Mouse (Mus musculus) v-Abl transformed pro-B cells (cell line): ENCODE data around the gene Hbb-bs.
"Not testable (repeated sequence)": the region's sequence is repeated elsewhere in the genome, so short reads cannot be mapped to it uniquely, and the experiment has no call there.

Experiments
- in situ Hi-C, 2 experiments: fragments of 400-800 bp; cut with MboI; formaldehyde crosslinking; loops; one replicate each; pipeline ENCODE4 v1.15.1; 2025; ENCODE audit not compliant: unreplicated experiment in 2 of 2

Hbb-bs gene

DNA sequence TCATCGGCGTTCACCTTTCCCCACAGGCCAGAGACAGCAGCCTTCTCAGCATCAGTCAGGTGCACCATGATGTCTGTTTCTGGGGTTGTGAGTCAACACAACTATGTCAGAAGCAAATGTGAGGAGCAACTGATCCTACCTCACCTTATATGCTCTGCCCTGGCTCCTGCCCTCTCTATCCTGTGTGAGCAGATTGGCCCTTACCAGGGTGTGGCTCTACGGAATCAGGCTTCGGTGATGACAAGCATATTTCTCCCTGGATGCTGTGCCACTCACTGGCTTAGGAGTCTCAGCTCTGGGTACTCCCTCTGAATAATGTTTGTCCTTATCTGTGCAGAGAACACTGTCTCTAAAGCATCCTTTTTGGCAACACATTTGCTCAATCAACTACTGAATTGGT is at the start of gene Hbb-bs:
TSS of gene Hbb-bs (minus strand) at position 289 of the 400 bp plus-strand sequence.
- in situ Hi-C loops, result no loop called here

DNA sequence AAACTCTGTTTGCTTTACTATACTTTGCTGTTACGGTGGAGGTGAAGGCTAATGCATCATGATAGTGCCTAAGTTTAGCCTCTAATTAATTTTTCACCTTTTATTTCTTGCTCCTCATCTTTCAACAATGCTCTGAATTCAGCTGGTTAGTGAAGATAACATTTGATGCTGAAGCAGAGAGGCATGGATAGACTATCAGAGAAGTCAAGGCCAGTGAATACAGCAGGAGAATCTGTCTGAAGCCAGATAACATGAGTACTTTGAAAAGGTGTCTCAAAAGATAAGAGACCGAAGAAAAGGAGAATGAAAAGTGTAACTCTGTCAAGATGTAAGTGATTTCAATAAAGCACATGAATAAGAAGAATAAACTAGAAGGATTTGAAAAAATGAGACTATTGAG is 49.2 kb upstream of the Hbb-bs start:
- in situ Hi-C loops, result loop anchor here in 1 of 2 experiments (10.0 kb wide), 1 partner anchor 318 kb away; the partner anchor contains the start of gene Olfr649

DNA sequence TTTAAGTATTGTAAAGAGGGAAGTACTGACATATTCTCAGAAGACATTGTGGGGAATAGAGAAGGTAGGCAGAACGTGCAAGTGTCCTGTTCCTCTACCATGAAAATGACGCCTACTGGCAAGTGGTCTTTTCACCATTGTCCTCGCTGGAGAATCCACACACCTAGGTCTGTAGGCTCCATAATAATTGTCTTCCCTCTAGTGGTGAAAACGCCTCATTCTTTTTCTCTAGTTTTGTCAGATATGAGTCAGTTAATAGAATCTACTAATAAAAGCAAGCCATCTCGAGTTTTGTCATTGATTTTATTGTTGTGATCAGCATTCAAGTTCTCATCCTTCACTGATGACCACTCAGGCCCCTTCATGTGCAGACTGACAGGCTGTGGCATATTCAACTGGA is 46.6 kb upstream of the Hbb-bs start:
- in situ Hi-C loops, result loop anchor here (5.0 to 10.0 kb wide), 4 partner anchors 72 to 320 kb away; partner anchors contain the start of genes Olfr243 (in 2 of the 2), Olfr649 (in 1 of the 2) and Olfr67 (in 1 of the 2)

DNA sequence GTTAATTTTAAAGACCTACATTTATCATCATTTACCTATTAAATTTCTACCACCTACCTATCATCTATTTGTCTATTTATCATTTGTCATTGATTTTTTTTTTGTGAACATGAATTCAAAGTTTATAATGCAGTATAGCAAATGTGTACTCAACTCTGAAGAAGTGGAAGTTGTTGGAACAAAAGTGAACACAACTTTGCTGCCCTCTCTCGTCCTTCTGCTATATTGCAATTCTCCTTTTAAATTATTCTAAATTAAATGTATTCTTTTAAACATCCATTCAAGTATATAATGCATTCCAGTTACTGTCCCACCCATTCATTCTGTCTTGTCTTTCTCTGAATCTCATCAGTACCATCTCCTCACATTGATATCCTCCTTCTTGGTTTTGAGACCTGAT is 45.2 kb upstream of the Hbb-bs start:
- in situ Hi-C loops, result loop anchor here (5.0 to 10.0 kb wide), 4 partner anchors 71 to 322 kb away; partner anchors contain the start of genes Olfr243 (in 2 of the 2), Olfr649 (in 1 of the 2) and Olfr67 (in 1 of the 2)

DNA sequence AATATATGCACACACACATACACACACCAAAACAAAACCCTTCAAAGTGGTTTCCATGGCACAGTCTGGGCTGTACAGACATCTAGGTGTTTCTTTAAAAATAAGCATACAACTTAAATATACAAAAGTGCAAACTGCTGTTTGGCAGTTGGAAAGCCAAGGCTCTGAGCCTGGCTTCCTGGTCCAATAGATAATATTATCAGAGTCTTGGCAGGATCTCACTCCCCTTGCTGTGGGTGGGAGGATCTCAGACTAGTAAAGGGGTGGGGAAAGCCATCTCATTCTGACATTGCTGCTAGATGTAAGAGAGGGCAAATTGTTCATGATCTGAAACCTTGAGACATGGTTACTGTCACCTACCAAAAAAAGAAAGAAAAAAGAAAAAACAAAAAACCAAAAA is 42.8 kb upstream of the Hbb-bs start:
- in situ Hi-C loops, result loop anchor here (5.0 to 10.0 kb wide), 4 partner anchors 68 to 324 kb away; partner anchors contain the start of genes Olfr243 (in 2 of the 2), Olfr649 (in 1 of the 2) and Olfr67 (in 1 of the 2)

DNA sequence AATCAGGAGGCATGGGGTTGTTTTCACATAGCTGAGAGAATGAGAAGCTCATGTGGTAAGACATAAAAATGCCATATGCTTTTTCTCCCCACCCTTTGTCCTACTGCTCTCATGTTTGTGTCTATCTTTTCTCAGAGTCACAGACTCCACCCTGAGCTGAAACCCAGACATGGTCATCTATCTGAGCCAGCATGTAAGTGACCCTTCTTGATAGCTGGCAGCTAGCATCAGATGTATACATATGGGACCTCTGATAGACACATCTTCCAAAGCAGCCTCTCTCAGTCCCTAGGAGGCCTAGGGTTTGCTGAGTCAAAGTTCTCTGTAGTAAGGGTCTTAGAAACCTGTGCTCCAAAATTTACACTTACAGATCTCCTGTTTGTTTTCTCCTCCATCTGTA is 37.8 kb upstream of the Hbb-bs start:
- in situ Hi-C loops, result no loop called here

DNA sequence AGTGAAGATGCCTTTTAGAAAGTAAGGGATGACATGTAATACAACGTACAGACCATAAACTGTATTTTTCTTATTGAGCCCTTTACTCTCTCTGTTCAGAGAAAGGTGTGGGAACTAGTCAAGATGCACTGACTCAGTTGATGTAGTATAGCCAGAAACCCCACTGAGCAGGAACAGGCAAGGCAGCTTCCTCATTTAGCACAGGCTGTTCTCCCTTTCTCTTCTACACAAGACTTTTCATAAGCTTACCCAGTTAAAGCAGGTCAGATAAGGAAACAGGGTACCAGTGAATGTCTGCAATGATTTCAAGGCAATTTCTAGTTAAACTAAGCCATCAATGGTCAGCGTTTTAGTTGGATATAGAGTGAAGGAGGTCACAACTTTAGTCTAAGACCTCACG is 33.6 kb upstream of the Hbb-bs start:
- in situ Hi-C loops, result no loop called here

DNA sequence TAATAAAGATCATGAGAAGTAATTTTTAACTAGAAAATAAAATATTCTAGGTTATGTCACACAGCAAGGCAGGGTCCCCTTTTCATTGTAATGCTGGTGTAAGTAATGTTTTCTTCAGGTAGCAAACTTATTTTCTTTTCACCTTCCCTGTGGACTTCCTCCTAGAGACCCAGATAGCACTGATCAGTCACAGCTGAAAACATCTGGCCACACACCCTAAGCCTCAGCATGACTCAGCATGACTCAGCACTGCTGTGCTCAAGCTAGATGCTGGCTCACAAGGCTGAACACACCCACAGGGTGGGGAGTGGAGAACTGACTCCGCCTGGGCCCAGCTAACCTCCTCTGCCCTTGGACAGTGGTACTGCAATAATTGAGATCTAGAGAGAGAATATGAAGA is 33.0 kb upstream of the Hbb-bs start:
- in situ Hi-C loops, result no loop called here

DNA sequence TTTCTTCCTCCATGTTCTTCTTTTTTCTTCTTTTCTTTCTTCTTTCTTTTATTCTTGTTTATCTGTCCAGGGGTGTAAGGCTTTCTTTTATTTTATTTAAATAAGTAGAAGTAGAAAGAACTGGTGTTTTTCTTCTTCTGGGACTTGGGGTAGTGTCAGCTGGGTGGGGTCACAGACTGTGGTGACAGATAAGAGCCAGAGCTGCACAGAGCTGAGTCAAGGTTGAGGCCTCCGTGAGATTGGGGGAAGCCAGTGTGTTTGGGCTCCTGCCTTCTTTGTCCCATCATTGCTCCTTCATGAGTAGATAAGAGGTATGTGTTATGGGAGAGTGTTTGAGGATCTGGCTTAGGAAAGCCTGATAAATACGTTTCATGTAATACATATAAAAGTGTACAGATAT is 31.2 kb upstream of the Hbb-bs start:
- in situ Hi-C loops, result no loop called here

DNA sequence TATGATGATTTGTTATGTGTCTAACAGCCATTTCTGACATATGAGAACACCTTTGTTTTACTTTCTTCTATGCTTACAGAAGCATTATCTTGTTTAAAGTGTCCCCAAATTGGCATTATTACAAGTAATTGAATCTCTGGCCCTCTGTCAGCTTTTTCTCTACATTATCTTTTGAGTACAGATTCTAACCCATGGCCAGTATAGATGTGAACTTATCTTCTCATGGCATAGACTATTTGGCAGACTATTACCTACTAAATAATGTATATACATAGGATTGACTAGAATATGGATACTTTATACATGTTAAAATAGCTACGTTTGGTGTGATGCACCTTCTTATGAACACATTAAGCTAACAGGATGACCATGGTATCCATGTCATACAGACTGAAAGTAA is 26.8 kb upstream of the Hbb-bs start:
- in situ Hi-C loops, result no loop called here

DNA sequence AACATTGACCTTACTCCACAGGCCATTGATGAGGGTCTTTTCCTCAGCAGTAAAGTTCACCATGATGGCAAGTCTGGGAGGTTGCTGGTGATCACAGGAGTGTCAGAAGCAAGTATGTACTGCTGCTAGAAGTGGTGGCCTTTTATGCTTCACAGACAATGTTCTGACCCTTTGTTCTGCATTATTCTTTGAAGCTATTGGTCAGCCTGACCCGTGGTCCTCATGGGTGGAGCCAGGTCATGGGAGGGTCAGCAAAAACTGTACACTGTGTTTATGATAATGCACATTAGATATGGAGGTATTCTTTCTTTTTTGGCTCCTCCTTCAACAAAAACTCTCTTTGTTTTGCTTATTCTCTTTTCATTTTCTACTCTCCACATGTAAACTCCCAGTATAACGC is 25.2 kb upstream of the Hbb-bs start, which contains the start of gene Hbb-y:
TSS of gene Hbb-y (minus strand) at position 127 of the 400 bp plus-strand sequence.
- in situ Hi-C loops, result no loop called here

DNA sequence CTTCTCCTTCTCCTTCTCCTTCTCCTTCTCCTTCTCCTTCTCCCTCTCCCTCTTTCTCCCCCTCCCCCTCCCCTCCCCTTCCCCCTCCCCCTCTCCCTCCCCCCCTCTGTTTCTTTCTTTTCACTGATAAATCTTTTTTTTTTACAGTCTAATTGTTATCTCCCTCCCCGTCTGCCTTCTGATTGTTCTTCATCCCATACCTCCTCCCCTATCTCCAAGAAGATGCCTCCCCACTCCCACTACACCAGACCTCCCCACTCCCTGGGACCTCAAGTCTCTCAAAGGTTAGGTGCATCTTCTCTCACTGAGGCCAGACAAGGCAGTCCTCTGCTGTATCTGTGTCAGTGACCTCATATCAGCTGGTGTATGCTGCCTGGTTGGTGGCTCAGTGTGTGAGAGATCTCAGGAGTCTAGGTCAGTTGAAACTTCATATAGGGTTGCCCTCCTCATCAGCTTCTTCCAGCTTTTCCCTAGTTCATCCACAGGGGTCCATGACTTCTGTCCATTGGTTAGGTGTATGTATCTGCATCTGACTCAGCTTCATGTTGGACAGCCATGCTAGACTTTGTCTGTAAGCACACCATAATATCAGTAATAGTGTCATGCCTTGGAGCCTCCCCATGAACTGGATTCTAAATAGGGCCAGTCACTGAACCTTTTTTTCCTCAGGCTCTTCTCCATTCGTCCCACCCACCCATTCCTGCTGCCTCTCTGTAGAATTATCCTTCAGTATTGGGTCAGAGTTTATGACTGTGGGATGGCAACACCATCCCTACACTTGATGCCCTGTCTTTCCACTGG is 16.8 kb upstream of the Hbb-bs start:
- in situ Hi-C loops, result no loop called here

DNA sequence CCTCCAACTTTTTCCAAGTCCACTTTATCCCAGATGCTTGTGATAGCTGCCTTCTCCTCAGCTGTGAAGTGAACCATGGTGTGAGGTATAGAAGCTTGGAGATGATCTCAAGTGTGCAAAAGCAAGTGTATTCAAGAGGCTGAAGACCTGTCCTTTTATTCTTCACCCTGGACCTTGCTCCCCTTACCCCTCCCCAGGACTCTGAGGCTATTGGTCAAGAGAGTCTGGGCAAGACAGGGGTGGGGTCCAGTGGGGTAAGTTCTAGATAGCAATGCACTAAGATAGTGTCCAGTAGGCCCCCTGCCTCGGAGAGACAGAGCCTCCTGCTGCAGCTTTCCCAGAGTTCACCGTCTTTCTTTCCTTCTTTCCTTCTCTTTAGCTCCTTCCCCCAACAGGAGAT is 15.1 kb upstream of the Hbb-bs start, which contains the start of gene Hbb-bh1:
TSS of gene Hbb-bh1 (minus strand) at position 131 of the 400 bp plus-strand sequence.
- in situ Hi-C loops, result no loop called here

DNA sequence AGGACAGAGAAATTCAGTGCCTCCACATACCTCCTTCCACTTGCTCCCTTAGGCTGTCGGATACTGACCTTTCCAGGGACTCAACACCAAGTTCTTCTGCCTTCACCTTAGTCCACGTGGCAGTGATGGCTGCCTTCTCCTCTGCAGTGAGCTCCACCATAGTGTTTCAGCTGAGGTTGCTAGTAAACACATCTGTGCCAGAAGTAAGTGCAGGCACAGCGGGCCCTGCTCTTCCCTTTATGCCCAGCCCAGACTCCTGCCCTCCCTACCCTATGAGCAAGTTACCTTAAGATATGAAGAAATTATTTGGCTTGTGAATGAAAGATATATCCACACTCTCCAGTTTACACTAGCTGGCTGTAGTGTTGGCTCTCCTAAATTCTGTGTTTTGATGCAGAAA is 12.4 kb upstream of the Hbb-bs start, which contains the start of gene Hbb-bh2:
TSS of gene Hbb-bh2 (minus strand) at position 253 of the 400 bp plus-strand sequence.
- in situ Hi-C loops, result no loop called here

DNA sequence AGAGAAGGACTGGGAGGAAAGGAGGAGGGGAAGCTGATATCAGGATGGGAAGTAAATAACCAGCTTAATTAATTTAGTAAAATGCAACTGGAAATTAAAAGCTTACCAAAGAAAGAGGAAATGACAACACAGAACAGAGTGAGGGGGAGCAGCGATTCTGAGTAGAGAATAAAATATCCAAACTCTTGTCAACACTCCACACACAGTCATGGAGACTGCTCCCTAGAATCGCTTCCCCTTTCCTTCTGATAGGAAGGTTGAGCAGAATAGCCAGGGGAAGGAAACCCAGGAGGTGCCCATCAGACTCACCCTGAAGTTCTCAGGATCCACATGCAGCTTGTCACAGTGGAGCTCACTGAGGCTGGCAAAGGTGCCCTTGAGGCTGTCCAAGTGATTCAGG is 757 bp downstream of the Hbb-bs start:
- in situ Hi-C loops, result not testable (repeated sequence)

DNA sequence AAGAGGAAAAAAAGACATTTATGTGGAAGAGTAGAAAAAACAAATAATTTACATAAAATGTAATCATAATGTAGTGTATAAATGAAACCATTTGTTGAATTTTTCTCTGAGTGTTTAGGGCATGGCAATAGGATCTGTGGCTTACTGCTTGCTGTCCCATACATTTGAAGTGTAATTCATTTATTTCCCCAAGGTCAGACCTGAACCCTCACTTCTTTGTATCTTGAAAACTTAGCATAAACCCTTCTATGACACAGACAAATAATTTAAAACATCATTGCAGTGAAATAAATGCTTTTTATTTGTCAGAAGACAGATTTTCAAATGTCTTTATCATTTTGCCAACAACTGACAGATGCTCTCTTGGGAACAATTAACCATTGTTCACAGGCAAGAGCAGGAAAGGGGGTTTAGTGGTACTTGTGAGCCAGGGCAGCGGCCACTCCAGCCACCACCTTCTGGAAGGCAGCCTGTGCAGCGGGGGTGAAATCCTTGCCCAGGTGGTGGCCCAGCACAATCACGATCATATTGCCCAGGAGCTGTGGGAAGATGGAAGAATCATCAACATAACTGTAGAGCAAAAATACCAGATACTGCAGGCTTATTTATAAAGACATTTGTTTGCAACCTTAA is 1.5 kb downstream of the Hbb-bs start:
- in situ Hi-C loops, result no loop called here

DNA sequence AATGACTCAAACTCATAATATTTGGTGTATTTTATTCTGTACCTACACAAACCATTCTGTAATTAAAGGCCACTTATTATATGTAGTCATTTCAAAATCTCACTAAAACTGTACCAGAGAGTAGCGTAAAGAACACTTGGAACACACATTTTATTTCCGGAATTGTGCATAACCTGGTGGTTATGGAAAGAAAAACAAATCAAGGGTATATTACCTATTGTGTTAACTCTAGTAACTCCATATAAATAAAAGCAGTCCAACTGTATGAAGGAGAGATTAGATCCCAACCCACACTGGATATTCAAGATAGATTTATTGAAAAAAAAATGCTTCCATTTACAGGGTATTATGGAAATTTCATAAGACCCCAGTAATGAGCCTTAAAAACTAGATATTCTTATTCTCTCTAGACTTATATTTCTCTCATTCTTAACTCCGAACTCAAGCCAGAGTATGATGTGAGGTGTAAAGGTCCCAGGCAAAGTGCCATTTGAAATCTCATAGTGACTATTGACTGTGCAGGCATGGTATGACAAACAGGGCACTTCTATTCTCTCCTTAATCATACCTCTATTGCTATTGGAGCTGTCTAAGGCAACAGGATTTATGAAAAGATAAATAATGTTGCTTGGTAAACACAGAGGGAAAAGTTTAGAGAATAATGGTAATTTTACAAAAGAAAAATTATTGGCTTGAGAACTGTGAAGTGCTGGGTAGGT is 2.2 kb downstream of the Hbb-bs start:
- in situ Hi-C loops, result no loop called here

DNA sequence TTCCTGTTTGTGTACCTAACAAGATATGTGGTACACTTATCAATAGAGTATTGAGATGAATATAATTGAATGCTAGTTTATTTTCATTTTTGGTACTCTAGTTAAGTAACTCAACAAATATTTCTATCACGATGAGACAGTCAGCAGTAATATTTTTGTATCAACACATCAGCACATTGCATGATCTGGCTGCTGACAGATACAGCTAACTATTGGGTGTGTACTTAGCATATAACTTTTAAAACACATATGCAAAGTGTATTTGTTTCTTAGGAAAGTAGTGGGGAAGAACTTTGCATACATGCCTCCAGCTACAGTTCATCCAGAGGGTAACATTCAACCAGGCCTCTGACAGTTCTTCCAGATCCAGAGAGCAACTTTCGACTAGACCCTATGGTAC is 3.3 kb downstream of the Hbb-bs start:
- in situ Hi-C loops, result no loop called here

DNA sequence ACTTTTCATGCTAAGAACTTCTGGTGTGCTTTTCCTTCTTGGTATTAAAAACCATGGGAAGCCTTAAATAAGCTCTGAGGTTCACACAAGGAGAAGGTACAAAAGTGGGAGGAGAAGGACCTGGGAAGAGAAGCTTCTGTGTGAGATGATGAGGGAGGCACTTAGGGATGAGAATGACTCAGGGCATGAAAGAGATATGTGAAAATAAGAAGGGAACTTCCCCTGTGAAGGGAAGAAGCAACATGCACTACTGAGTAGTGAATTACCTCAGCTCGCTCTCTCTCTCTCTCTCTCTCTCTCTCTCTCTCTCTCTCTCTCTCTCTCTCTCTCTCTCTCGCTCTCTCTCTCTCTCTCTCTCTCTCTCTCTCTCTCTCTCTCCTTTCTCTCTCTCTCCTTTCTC is 12.8 kb downstream of the Hbb-bs start:
- in situ Hi-C loops, result not testable (repeated sequence)

DNA sequence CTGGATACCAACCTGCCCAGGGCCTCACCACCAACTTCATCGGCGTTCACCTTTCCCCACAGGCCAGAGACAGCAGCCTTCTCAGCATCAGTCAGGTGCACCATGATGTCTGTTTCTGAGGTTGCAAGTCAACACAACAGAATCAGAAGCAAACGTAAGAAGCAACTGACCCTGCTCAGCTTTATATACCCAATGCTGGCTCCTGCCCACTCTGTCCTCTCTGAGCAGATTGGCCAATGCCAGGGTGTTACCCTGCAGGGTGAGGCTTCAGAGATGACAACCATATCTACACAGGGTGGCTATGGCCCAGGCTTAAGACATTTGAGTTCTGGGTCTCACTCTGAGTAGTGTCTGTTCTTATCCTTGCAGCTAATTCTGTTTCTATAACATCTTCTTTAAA is 14.1 kb downstream of the Hbb-bs start, which contains the start of gene Hbb-bt:
TSS of gene Hbb-bt (minus strand) at position 231 of the 400 bp plus-strand sequence.
- in situ Hi-C loops, result no loop called here

DNA sequence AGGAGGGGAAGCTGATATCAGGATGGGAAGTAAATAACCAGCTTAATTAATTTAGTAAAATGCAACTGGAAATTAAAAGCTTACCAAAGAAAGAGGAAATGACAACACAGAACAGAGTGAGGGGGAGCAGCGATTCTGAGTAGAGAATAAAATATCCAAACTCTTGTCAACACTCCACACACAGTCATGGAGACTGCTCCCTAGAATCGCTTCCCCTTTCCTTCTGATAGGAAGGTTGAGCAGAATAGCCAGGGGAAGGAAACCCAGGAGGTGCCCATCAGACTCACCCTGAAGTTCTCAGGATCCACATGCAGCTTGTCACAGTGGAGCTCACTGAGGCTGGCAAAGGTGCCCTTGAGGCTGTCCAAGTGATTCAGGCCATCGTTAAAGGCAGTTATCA is 14.7 kb downstream of the Hbb-bs start:
- in situ Hi-C loops, result not testable (repeated sequence)
